In genomic region chr16:33123938-33124820, GRCm38 (mm10) we compare ENCODE assay signal across 9 mouse cellular contexts.
A peak's percentile ranks its signal among the peaks of the same experiment; 100 is the strongest.
DNase-seq lines count a peak whose midpoint lies in the region; ATAC-seq lines count a peak whose summit lies in the region.
"Had no signal": no experiment of that assay in that cellular context is flagged by ENCODE, and none has a peak within 500 bp of the region (broad histone marks: within the 10 kb centered on the region; RNA-seq: fewer than 3 reads in every experiment).

No protein-coding gene starts in this region.

- H3K9ac ChIP-seq in heart, embryonic 11.5 days (ENCODE audit: low read depth, low read length): no peak overlapping the region
- no peak overlapping the region for H3K9ac ChIP-seq in limb, embryonic 11.5 days (ENCODE audit: low read length)
- H3K9ac ChIP-seq in kidney, embryonic 16.5 days (replicated peaks; ENCODE audit: low read length): no peak overlapping the region
- H3K9ac ChIP-seq: midbrain, embryonic 13.5 days had no signal

- no peak overlapping the region; the same call in 1 of the 2 replicates for H3K4me2 ChIP-seq in heart, embryonic 11.5 days
- H3K4me2 ChIP-seq in limb, embryonic 11.5 days (ENCODE audit: low read depth, severe bottlenecking): no peak overlapping the region
- no peak overlapping the region for H3K4me2 ChIP-seq in kidney, embryonic 16.5 days (replicated peaks; ENCODE audit: low read depth, low read length)
- H3K4me2 ChIP-seq: midbrain, embryonic 13.5 days had no signal

- H3K4me3 ChIP-seq in heart, embryonic 11.5 days (ENCODE audit: low read depth, low read length): no peak overlapping the region
- no peak overlapping the region for H3K4me3 ChIP-seq in limb, embryonic 11.5 days (ENCODE audit: low read depth, low read length)
- H3K4me3 ChIP-seq in kidney, embryonic 16.5 days (ENCODE audit: low read length): no peak overlapping the region
- H3K4me3 ChIP-seq: midbrain, embryonic 13.5 days had no signal

- H3K27me3 ChIP-seq in heart, embryonic 11.5 days (ENCODE audit: control insufficient read depth, insufficient read depth, low read length): no peaks in the 10 kb centered on the region
- H3K27me3 ChIP-seq in limb, embryonic 11.5 days (ENCODE audit: control insufficient read depth, insufficient read depth, low read length): no peaks in the 10 kb centered on the region
- H3K27me3 ChIP-seq in kidney, embryonic 16.5 days (ENCODE audit: insufficient read depth, low read length): no peaks in the 10 kb centered on the region
- H3K27me3 ChIP-seq: midbrain, embryonic 13.5 days had no signal

- H3K27ac ChIP-seq in heart, embryonic 11.5 days (ENCODE audit: low read depth, low read length): peak overlapping the region; percentile 35; the same call in 1 of the 2 replicates
- no peak overlapping the region for H3K27ac ChIP-seq in limb, embryonic 11.5 days (replicated peaks; ENCODE audit: low read depth, low read length)
- no peak overlapping the region for H3K27ac ChIP-seq in kidney, embryonic 16.5 days (ENCODE audit: low read length)
- H3K27ac ChIP-seq: midbrain, embryonic 13.5 days had no signal

- no peaks in the 10 kb centered on the region for H3K9me3 ChIP-seq in heart, embryonic 11.5 days (replicated peaks; ENCODE audit: control insufficient read depth, low read length)
- H3K9me3 ChIP-seq in limb, embryonic 11.5 days (ENCODE audit: control insufficient read depth, low read length): no peaks in the 10 kb centered on the region
- H3K9me3 ChIP-seq in kidney, embryonic 16.5 days (ENCODE audit: low read length): no peaks in the 10 kb centered on the region
- H3K9me3 ChIP-seq: midbrain, embryonic 13.5 days had no signal

- no peaks in the 10 kb centered on the region for H3K36me3 ChIP-seq in heart, embryonic 11.5 days (ENCODE audit: control insufficient read depth, insufficient read depth, low read length)
- H3K36me3 ChIP-seq in limb, embryonic 11.5 days (ENCODE audit: control insufficient read depth, insufficient read depth, low read length): no peaks in the 10 kb centered on the region
- H3K36me3 ChIP-seq in kidney, embryonic 16.5 days (ENCODE audit: insufficient read depth, low read length): peaks cover 8% of the 10 kb centered on the region; the same call in 1 of the 2 replicates

- H3K4me1 ChIP-seq in heart, embryonic 11.5 days (ENCODE audit: control insufficient read depth, insufficient read depth, low read length): peaks cover 19% of the 10 kb centered on the region
- H3K4me1 ChIP-seq in limb, embryonic 11.5 days (ENCODE audit: control insufficient read depth, insufficient read depth, low read length): peaks cover 19% of the 10 kb centered on the region
- no peaks in the 10 kb centered on the region for H3K4me1 ChIP-seq in kidney, embryonic 16.5 days (ENCODE audit: insufficient read depth, low read length)
- H3K4me1 ChIP-seq: midbrain, embryonic 13.5 days had no signal

- DNase-seq in heart, adult 11 months: no peak
- DNase-seq in thymus, adult 18-20 months: peak; percentile 18 to 36
- no peak for DNase-seq in thymus, postnatal 0 days (ENCODE audit: low spot score)
- peak; percentile 82 for DNase-seq in limb, embryonic 11.5 days (ENCODE audit: low spot score)
- DNase-seq in spleen, postnatal 10 days (ENCODE audit: low spot score in 2 of 2): no peak
- no peak for DNase-seq in frontal cortex, postnatal 10 days (ENCODE audit: low spot score in 2 of 2)

- ATAC-seq in heart, embryonic 11.5 days (replicated peaks; ENCODE audit: insufficient number of reproducible peaks, low FRiP score, low TSS enrichment): 0 out of 2 replicates have a peak, but pooled peaks have one; percentile 28
- ATAC-seq in limb, embryonic 11.5 days (ENCODE audit: insufficient number of reproducible peaks, low FRiP score, low TSS enrichment, low read depth): peak; percentile 70
- no peak for ATAC-seq in kidney, embryonic 16.5 days (ENCODE audit: low FRiP score, low TSS enrichment)
- ATAC-seq: midbrain, embryonic 13.5 days had no signal

- 55% methylated on average over 24 of the region's 24 CpGs for WGBS in heart, embryonic 11.5 days (ENCODE audit: insufficient replicate concordance)
- WGBS in limb, embryonic 11.5 days: 32% methylated on average over 24 of the region's 24 CpGs
- WGBS in kidney, embryonic 16.5 days: 56% methylated on average over 24 of the region's 24 CpGs

Comparison
In these comparisons a context has a peak if more than half of its experiments do, and no peak if none do; other contexts are left out.
1. DNase-seq: peak in thymus, adult 18-20 months (2 of 2) and limb, embryonic 11.5 days (single experiment); none in heart, adult 11 months (single experiment), thymus, postnatal 0 days (single experiment), spleen, postnatal 10 days (0 of 2) and frontal cortex, postnatal 10 days (0 of 2).